Mouse (Mus musculus): Measurements from ENCODE around the gene Mrpl43. TPM values are rescaled to one million over a fixed set of nuclear protein-coding genes. Genes with fewer than 3 reads are reported as not detected.
A peak's percentile ranks its signal among the peaks of the same experiment; 100 is the strongest.

Mrpl43 gene
- polyA plus RNA-seq, 1 experiment from 2014 or later = 85.4 TPM

- no peak overlapping the region for H3K9ac ChIP-seq
- H3K9me3 ChIP-seq (ENCODE audit: control insufficient read depth, low read length) = no peaks in the 10 kb centered on the region
- H3K36me3 ChIP-seq (replicated peaks; ENCODE audit: control insufficient read depth, insufficient read depth) = peaks cover 17% of the 10 kb centered on the region
- no peak overlapping the region for H3K27ac ChIP-seq
- no peak for ATAC-seq (ENCODE audit: low FRiP score)
- WGBS = 72% methylated on average over 6 of the region's 6 CpGs
- no peak overlapping the region for H3K4me2 ChIP-seq (replicated peaks)
- peaks cover 38% of the 10 kb centered on the region for H3K4me1 ChIP-seq (replicated peaks; ENCODE audit: control insufficient read depth, insufficient read depth, low read length)
- no peak for DNase-seq (ENCODE audit: low spot score)
- H3K4me3 ChIP-seq (replicated peaks; ENCODE audit: low read length) = no peak overlapping the region
- no peaks in the 10 kb centered on the region for H3K27me3 ChIP-seq (ENCODE audit: control insufficient read depth, insufficient read depth, low read length)
Measured at GRCm38 (mm10) chr19:45020348-45020747, 14.1 kb upstream of the Mrpl43 start.

GRCm38 (mm10) chr19:45018351-45018831 is 12.1 kb upstream of the Mrpl43 start:
- H3K9ac ChIP-seq = peak overlapping the region; percentile 66

GRCm38 (mm10) chr19:45017909-45018308 is 11.7 kb upstream of the Mrpl43 start:
- Histone ChIP-seq H3K36me3 (replicated peaks; ENCODE audit: control insufficient read depth, insufficient read depth) (no peaks in the 10 kb centered on the region; the same call in 1 of the 2 replicates), H3K27me3 (ENCODE audit: control insufficient read depth, insufficient read depth, low read length) (no peaks in the 10 kb centered on the region), H3K4me3 (replicated peaks; ENCODE audit: low read length) (peak overlapping the region; percentile 52), H3K4me2 (replicated peaks) (peak overlapping the region; percentile 74), H3K9ac (peak overlapping the region; percentile 66), H3K9me3 (ENCODE audit: control insufficient read depth, low read length) (no peaks in the 10 kb centered on the region), H3K27ac (peak overlapping the region; percentile 95), H3K4me1 (replicated peaks; ENCODE audit: control insufficient read depth, insufficient read depth, low read length) (peaks cover 42% of the 10 kb centered on the region)
- ATAC-seq (ENCODE audit: low FRiP score) (peak; percentile 67), DNase-seq (ENCODE audit: low spot score) (peak; percentile 83)
- under 1% methylated on average over 46 of the region's 48 CpGs for WGBS

More at GRCm38 (mm10) chr19:45018351-45018831, 12.1 kb upstream of the Mrpl43 start:
- Histone ChIP-seq H3K27ac (peak overlapping the region; percentile 95), H3K36me3 (replicated peaks; ENCODE audit: control insufficient read depth, insufficient read depth) (peaks cover 3% of the 10 kb centered on the region), H3K4me1 (replicated peaks; ENCODE audit: control insufficient read depth, insufficient read depth, low read length) (peaks cover 42% of the 10 kb centered on the region), H3K4me2 (replicated peaks) (peak overlapping the region; percentile 74), H3K27me3 (ENCODE audit: control insufficient read depth, insufficient read depth, low read length) (no peaks in the 10 kb centered on the region), H3K4me3 (replicated peaks; ENCODE audit: low read length) (peak overlapping the region; percentile 52), H3K9me3 (ENCODE audit: control insufficient read depth, low read length) (no peaks in the 10 kb centered on the region)
- WGBS = under 1% methylated on average over 13 of the region's 13 CpGs
- no peak for DNase-seq (ENCODE audit: low spot score)
- no peak; the same call in 1 of the 2 replicates for ATAC-seq (ENCODE audit: low FRiP score)

GRCm38 (mm10) chr19:45017216-45017771 is 11.1 kb upstream of the Mrpl43 start:
- DNase-seq (ENCODE audit: low spot score) (peak; percentile 82), ATAC-seq (ENCODE audit: low FRiP score) (peak; percentile 64)
- Histone ChIP-seq H3K4me3 (replicated peaks; ENCODE audit: low read length) (peak overlapping the region; percentile 52), H3K9me3 (ENCODE audit: control insufficient read depth, low read length) (no peaks in the 10 kb centered on the region), H3K4me1 (replicated peaks; ENCODE audit: control insufficient read depth, insufficient read depth, low read length) (peaks cover 42% of the 10 kb centered on the region), H3K27ac (peak overlapping the region; percentile 95), H3K27me3 (ENCODE audit: control insufficient read depth, insufficient read depth, low read length) (no peaks in the 10 kb centered on the region), H3K36me3 (replicated peaks; ENCODE audit: control insufficient read depth, insufficient read depth) (no peaks in the 10 kb centered on the region; the same call in 1 of the 2 replicates), H3K4me2 (replicated peaks) (peak overlapping the region; percentile 74), H3K9ac (peak overlapping the region; percentile 66)
- WGBS = 1% methylated on average over 23 of the region's 27 CpGs

GRCm38 (mm10) chr19:45016341-45017215 is 10.3 kb upstream of the Mrpl43 start:
- WGBS = under 1% methylated on average over 16 of the region's 18 CpGs
- H3K36me3 ChIP-seq (replicated peaks; ENCODE audit: control insufficient read depth, insufficient read depth) = peaks cover 4% of the 10 kb centered on the region; the same call in 1 of the 2 replicates
- H3K9ac ChIP-seq = peak overlapping the region; percentile 66
- DNase-seq (ENCODE audit: low spot score) = peak; percentile 61
- peak; percentile 14; the same call in 1 of the 2 replicates for ATAC-seq (ENCODE audit: low FRiP score)
- H3K4me2 ChIP-seq (replicated peaks) = peak overlapping the region; percentile 74
- peak overlapping the region; percentile 52 for H3K4me3 ChIP-seq (replicated peaks; ENCODE audit: low read length)
- no peaks in the 10 kb centered on the region for H3K9me3 ChIP-seq (ENCODE audit: control insufficient read depth, low read length)
- H3K27me3 ChIP-seq (ENCODE audit: control insufficient read depth, insufficient read depth, low read length) = no peaks in the 10 kb centered on the region
- H3K27ac ChIP-seq = peak overlapping the region; percentile 95
- H3K4me1 ChIP-seq (replicated peaks; ENCODE audit: control insufficient read depth, insufficient read depth, low read length) = peaks cover 42% of the 10 kb centered on the region

GRCm38 (mm10) chr19:45015518-45016281 is 9.5 kb upstream of the Mrpl43 start:
- no peaks in the 10 kb centered on the region for H3K27me3 ChIP-seq (ENCODE audit: control insufficient read depth, insufficient read depth, low read length)
- H3K4me1 ChIP-seq (replicated peaks; ENCODE audit: control insufficient read depth, insufficient read depth, low read length) = peaks cover 34% of the 10 kb centered on the region
- under 1% methylated on average over 34 of the region's 34 CpGs for WGBS
- H3K4me3 ChIP-seq (replicated peaks; ENCODE audit: low read length) = peak overlapping the region; percentile 29
- no peaks in the 10 kb centered on the region for H3K9me3 ChIP-seq (ENCODE audit: control insufficient read depth, low read length)
- no peak for DNase-seq (ENCODE audit: low spot score)
- H3K36me3 ChIP-seq (replicated peaks; ENCODE audit: control insufficient read depth, insufficient read depth) = peaks cover 12% of the 10 kb centered on the region; the same call in 1 of the 2 replicates
- H3K9ac ChIP-seq = peak overlapping the region; percentile 48
- peak overlapping the region; percentile 74 for H3K4me2 ChIP-seq (replicated peaks)
- H3K27ac ChIP-seq = peak overlapping the region; percentile 95
- peak; percentile 10; the same call in 1 of the 2 replicates for ATAC-seq (ENCODE audit: low FRiP score)

- Histone ChIP-seq H3K4me2 (replicated peaks) (peak overlapping the region; percentile 74), H3K27ac (no peak overlapping the region), H3K4me3 (replicated peaks; ENCODE audit: low read length) (peak overlapping the region; percentile 29), H3K9ac (peak overlapping the region; percentile 48; the same call in 1 of the 2 replicates), H3K9me3 (ENCODE audit: control insufficient read depth, low read length) (no peaks in the 10 kb centered on the region), H3K27me3 (ENCODE audit: control insufficient read depth, insufficient read depth, low read length) (no peaks in the 10 kb centered on the region), H3K4me1 (replicated peaks; ENCODE audit: control insufficient read depth, insufficient read depth, low read length) (peaks cover 28% of the 10 kb centered on the region), H3K36me3 (replicated peaks; ENCODE audit: control insufficient read depth, insufficient read depth) (peaks cover 19% of the 10 kb centered on the region)
- under 1% methylated on average over 24 of the region's 25 CpGs for WGBS
- ATAC-seq (ENCODE audit: low FRiP score) (no peak), DNase-seq (ENCODE audit: low spot score) (no peak)
Measured at GRCm38 (mm10) chr19:45014981-45015402, 8.8 kb upstream of the Mrpl43 start.

GRCm38 (mm10) chr19:45014335-45014971 is 8.2 kb upstream of the Mrpl43 start, which contains the start of gene Lzts2:
Gene Lzts2 (plus strand): TSS chr19:45014414.
- peak within 1 kb of the TSS; percentile 48; the same call in 1 of the 2 replicates for H3K9ac ChIP-seq
- no peaks in the 10 kb centered on the region for H3K9me3 ChIP-seq (ENCODE audit: control insufficient read depth, low read length)
- no peak within 1 kb of the TSS for H3K27ac ChIP-seq
- peak within 1 kb of the TSS; percentile 74 for H3K4me2 ChIP-seq (replicated peaks)
- H3K4me1 ChIP-seq (replicated peaks; ENCODE audit: control insufficient read depth, insufficient read depth, low read length) = peaks cover 28% of the 10 kb centered on the region
- DNase-seq (ENCODE audit: low spot score) (no peak), ATAC-seq (ENCODE audit: low FRiP score) (no peak)
- peak within 1 kb of the TSS; percentile 29 for H3K4me3 ChIP-seq (replicated peaks; ENCODE audit: low read length)
- no peaks in the 10 kb centered on the region for H3K27me3 ChIP-seq (ENCODE audit: control insufficient read depth, insufficient read depth, low read length)
- WGBS = 17% methylated on average over 10 of the region's 10 CpGs
- peaks cover 22% of the 10 kb centered on the region for H3K36me3 ChIP-seq (replicated peaks; ENCODE audit: control insufficient read depth, insufficient read depth)

Measured in hindbrain, embryonic 14.5 days (tissue).